Mouse (Mus musculus) CH12.LX (cell line): ENCODE data around the gene Zfp651. TPM values are rescaled to one million over a fixed set of nuclear protein-coding genes. Genes with fewer than 3 reads are reported as not detected.

Experiments
- DNase-seq: peaks from one replicate; pipeline ENCODE4 v3.0.0-alpha.2; 2013; ENCODE audit errors: extremely low read depth
- H3K27ac ChIP-seq: 2 replicates; pipeline ENCODE4 v1.5.1; 2012; ENCODE audit warnings: low read depth, mild to moderate bottlenecking, control low read depth, moderate library complexity; ENCODE audit not compliant: insufficient read depth
- H3K27me3 ChIP-seq: replicated peaks from 2 replicates; pipeline ENCODE3; 2012; ENCODE audit warnings: inconsistent platforms
- H3K36me3 ChIP-seq, 2 experiments: replicated peaks in 1 of 2; 2 replicates each; pipeline versions ENCODE3 to v1.6.1; 2012; ENCODE audit warnings: inconsistent platforms in 1 of 2, low read length in 1 of 2, mild to moderate bottlenecking in 1 of 2, mixed read lengths in 1 of 2, moderate library complexity in 1 of 2; ENCODE audit not compliant: control insufficient read depth in 1 of 2, insufficient read depth in 1 of 2
- H3K4me1 ChIP-seq, 2 experiments: 2 replicates each; pipeline ENCODE4 v1.6.1; 2012; ENCODE audit warnings: inconsistent platforms in 1 of 2, moderate library complexity in 1 of 2; ENCODE audit not compliant: insufficient read depth in 2 of 2, control insufficient read depth in 1 of 2
- H3K4me2 ChIP-seq: 2 replicates; pipeline ENCODE4 v1.6.1; 2012; ENCODE audit warnings: low read depth, mild to moderate bottlenecking, control low read depth; ENCODE audit not compliant: poor library complexity, insufficient read depth, severe bottlenecking
- H3K4me3 ChIP-seq, 3 experiments: fragments of 150-350 bp in 1 of 3; sonication (generic) in 1 of 3; replicated peaks in 1 of 3; 2 replicates each; pipeline versions ENCODE3 to v1.5.1; 2011 to 2012; ENCODE audit warnings: low read depth in 2 of 3, low read length in 2 of 3, mild to moderate bottlenecking in 2 of 3, moderate library complexity in 2 of 3, control low read depth in 1 of 3, improper control_type of control experiment in 1 of 3, inconsistent platforms in 1 of 3, mixed read lengths in 1 of 3; ENCODE audit not compliant: poor library complexity in 1 of 3
- H3K79me2 ChIP-seq: replicated peaks from 2 replicates; pipeline ENCODE4 v1.6.1; 2012; ENCODE audit warnings: mild to moderate bottlenecking, moderate library complexity; ENCODE audit not compliant: control insufficient read depth, poor library complexity, insufficient read depth, severe bottlenecking; ENCODE audit errors: extremely low read depth
- H3K9ac ChIP-seq: 2 replicates; pipeline ENCODE4 v1.6.1; 2012; ENCODE audit warnings: low read depth, mild to moderate bottlenecking, control low read depth, moderate library complexity; ENCODE audit not compliant: insufficient read depth
- H3K9me3 ChIP-seq: replicated peaks from 2 replicates; pipeline ENCODE3; 2012; ENCODE audit warnings: low read length, inconsistent platforms, mixed read lengths
- BHLHE40 ChIP-seq: IDR thresholded peaks from 2 replicates; pipeline ENCODE4 v1.6.1; 2011; ENCODE audit warnings: mild to moderate bottlenecking, low read depth, low read length, improper control_type of control experiment
- CHD2 ChIP-seq: IDR thresholded peaks from 2 replicates; pipeline ENCODE4 v1.6.1; 2011; ENCODE audit warnings: low read length, improper control_type of control experiment
- CTCF ChIP-seq, 2 experiments: IDR thresholded peaks in 1 of 2; conservative IDR thresholded peaks in 1 of 2; 2 replicates each; pipeline ENCODE4 v1.5.1; 2011 to 2012; ENCODE audit warnings: low read depth in 2 of 2, low read length in 2 of 2, improper control_type of control experiment in 1 of 2, inconsistent platforms in 1 of 2, mild to moderate bottlenecking in 1 of 2, moderate library complexity in 1 of 2
- E2F4 ChIP-seq: IDR thresholded peaks from 2 replicates; pipeline ENCODE4 v1.6.1; 2011; ENCODE audit warnings: low read depth, low read length, improper control_type of control experiment; ENCODE audit not compliant: insufficient replicate concordance
- ELF1 ChIP-seq: IDR thresholded peaks from 2 replicates; pipeline ENCODE4 v1.6.1; 2014; ENCODE audit warnings: low read depth, mild to moderate bottlenecking, inconsistent platforms, low read length, improper control_type of control experiment
- EP300 ChIP-seq: IDR thresholded peaks from 2 replicates; pipeline ENCODE4 v1.6.1; 2011; ENCODE audit warnings: low read length, improper control_type of control experiment
- ETS1 ChIP-seq: conservative IDR thresholded peaks from 2 replicates; pipeline ENCODE4 v1.6.1; 2012; ENCODE audit warnings: low read depth, mild to moderate bottlenecking, inconsistent platforms, low read length, improper control_type of control experiment, moderate library complexity
- GABPA ChIP-seq: IDR thresholded peaks from 2 replicates; pipeline ENCODE4 v1.6.1; 2012; ENCODE audit warnings: low read depth, low read length, improper control_type of control experiment, inconsistent platforms; ENCODE audit not compliant: insufficient replicate concordance
- IRF4 ChIP-seq: IDR thresholded peaks from 2 replicates; pipeline ENCODE4 v1.6.1; 2014; ENCODE audit warnings: low read depth, mild to moderate bottlenecking, inconsistent platforms, low read length, improper control_type of control experiment
- JUND ChIP-seq: conservative IDR thresholded peaks from 2 replicates; pipeline ENCODE4 v1.6.1; 2011; ENCODE audit warnings: low read depth, low read length, improper control_type of control experiment
- KAT2A ChIP-seq: IDR thresholded peaks from 2 replicates; pipeline ENCODE4 v1.6.1; 2012; ENCODE audit warnings: low read length, improper control_type of control experiment, inconsistent platforms; ENCODE audit not compliant: insufficient replicate concordance
- MAFK ChIP-seq: IDR thresholded peaks from 2 replicates; pipeline ENCODE4 v1.6.1; 2011; ENCODE audit warnings: low read length, improper control_type of control experiment; ENCODE audit not compliant: insufficient replicate concordance
- MAZ ChIP-seq: IDR thresholded peaks from 2 replicates; pipeline ENCODE4 v1.6.1; 2012; ENCODE audit warnings: low read depth, mild to moderate bottlenecking, inconsistent platforms, low read length, improper control_type of control experiment, moderate library complexity
- MYC ChIP-seq: IDR thresholded peaks from 2 replicates; pipeline ENCODE4 v1.6.1; 2011; ENCODE audit warnings: low read depth, mild to moderate bottlenecking, improper control_type of control experiment, low read length
- NELFE ChIP-seq: IDR thresholded peaks from 2 replicates; pipeline ENCODE4 v1.6.1; 2011; ENCODE audit warnings: low read depth, low read length, improper control_type of control experiment
- POLR2A ChIP-seq: IDR thresholded peaks from 2 replicates; pipeline ENCODE4 v1.6.1; 2011; ENCODE audit warnings: low read depth, mild to moderate bottlenecking, improper control_type of control experiment, low read length
- RAD21 ChIP-seq: IDR thresholded peaks from 2 replicates; pipeline ENCODE4 v1.6.1; 2011; ENCODE audit warnings: low read depth, mild to moderate bottlenecking, low read length, improper control_type of control experiment, moderate library complexity
- SIN3A ChIP-seq: IDR thresholded peaks from 2 replicates; pipeline ENCODE4 v1.6.1; 2012; ENCODE audit warnings: low read length, improper control_type of control experiment, inconsistent platforms
- SMC3 ChIP-seq: IDR thresholded peaks from 2 replicates; pipeline ENCODE4 v1.6.1; 2011; ENCODE audit warnings: low read depth, low read length, improper control_type of control experiment
- TBP ChIP-seq: conservative IDR thresholded peaks from 2 replicates; pipeline ENCODE4 v1.6.1; 2011; ENCODE audit warnings: low read depth, low read length, improper control_type of control experiment
- TCF12 ChIP-seq: IDR thresholded peaks from 2 replicates; pipeline ENCODE4 v1.6.1; 2014; ENCODE audit warnings: low read depth, mild to moderate bottlenecking, inconsistent platforms, low read length, improper control_type of control experiment
- USF1 ChIP-seq: IDR thresholded peaks from 2 replicates; pipeline ENCODE4 v1.6.1; 2014; ENCODE audit warnings: low read depth, mild to moderate bottlenecking, inconsistent platforms, low read length, improper control_type of control experiment
- USF2 ChIP-seq: conservative IDR thresholded peaks from 2 replicates; pipeline ENCODE4 v1.6.1; 2011; ENCODE audit warnings: low read depth, low read length, improper control_type of control experiment
- ZKSCAN1 ChIP-seq: IDR thresholded peaks from 2 replicates; pipeline ENCODE4 v1.6.1; 2012; ENCODE audit warnings: low read depth, inconsistent platforms, low read length, improper control_type of control experiment, borderline replicate concordance
- ZMIZ1 ChIP-seq: IDR thresholded peaks from 2 replicates; pipeline ENCODE4 v1.6.1; 2012; ENCODE audit warnings: low read depth, mild to moderate bottlenecking, inconsistent platforms, low read length, improper control_type of control experiment
- dilution Hi-C: fragments of 300-500 bp; cut with MboI; formaldehyde crosslinking; loops from 2 replicates; pipeline ENCODE4 v1.14.3; 2020; ENCODE audit warnings: low sequenced_read_pairs; ENCODE audit not compliant: extremely low pct_unique_long_range_greater_than_20kb, extremely low pct_ligation_motif_present
- in situ Hi-C: fragments of 300-500 bp; cut with MboI; formaldehyde crosslinking; loops from 3 replicates; pipeline ENCODE4 v1.14.3; 2019; ENCODE audit warnings: low sequenced_read_pairs, low pct_ligation_motif_present, low pct_unique_long_range_greater_than_20kb, mixed read lengths
- polyA plus RNA-seq: library from polyadenylated mRNA; unstranded; fragments of >175 nt; gene quantifications from 2 replicates; pipeline ENCODE4 v1.2.1, GENCODE M21; 2012; ENCODE audit warnings: low read depth; ENCODE audit not compliant: insufficient read length
- total RNA-seq, 2 experiments: library from RNA; depleted of rRNA; stranded (reverse); fragments of 300-350 nt in 1 of 2; fragments of >200 nt in 1 of 2; gene quantifications; 2 replicates each; pipeline ENCODE4 v1.2.3; 2012 to 2014

Zfp651 gene
- total and polyA plus RNA-seq, 3 experiments: 0.07 to 0.20 (median 0.13) TPM

DNA sequence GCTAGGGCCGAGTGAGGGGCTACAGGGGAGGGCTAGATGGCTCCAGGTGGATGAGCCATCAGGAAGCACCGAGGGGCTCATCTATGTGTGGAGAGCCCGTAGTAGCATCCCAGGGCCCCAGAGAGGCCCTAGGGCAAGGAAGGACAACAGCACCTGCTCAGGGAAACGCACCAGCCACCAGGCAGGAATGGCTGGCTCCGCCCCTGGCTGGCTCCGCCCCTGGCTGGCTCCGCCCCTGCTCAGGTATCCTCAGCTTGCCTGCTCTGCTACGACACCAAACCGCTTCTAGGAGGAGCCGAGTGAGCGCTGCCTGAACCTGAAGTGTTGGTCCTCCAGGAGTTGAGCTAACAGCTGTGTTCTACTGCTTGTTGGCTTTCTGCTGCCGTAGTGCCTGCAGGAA, 38.6 kb downstream of the Zfp651 start:
- peak; percentile 2 for DNase-seq
- Histone ChIP-seq H3K79me2 (no peaks in the 10 kb centered on the region), H3K4me2 (no peak overlapping the region), H3K27me3 (peaks cover 86% of the 10 kb centered on the region), H3K4me1 (no peaks in the 10 kb centered on the region; a peak in 1 of 4 replicates), H3K4me3 (no peak overlapping the region), H3K9ac (no peak overlapping the region), H3K36me3 (no peaks in the 10 kb centered on the region), H3K9me3 (no peaks in the 10 kb centered on the region), H3K27ac (no peak overlapping the region)
- dilution Hi-C loops (no loop called here), in situ Hi-C loops (no loop called here)
- TF ChIP-seq TCF12: no peak
- TF ChIP-seq SIN3A: no peak
- no peak for TF ChIP-seq IRF4
- TF ChIP-seq RAD21: no peak
- no peak for TF ChIP-seq CHD2
- TF ChIP-seq CTCF (conservative IDR thresholded peaks at IDR 0.05 in 1 of 2, IDR thresholded peaks at IDR 0.05 in 1 of 2; ENCODE audit: low read depth in 2 of 2, low read length in 2 of 2): no peak
- TF ChIP-seq MAZ: no peak
- no peak for TF ChIP-seq KAT2A
- TF ChIP-seq TBP: no peak
- no peak for TF ChIP-seq ZMIZ1
- no peak for TF ChIP-seq MAFK
- no peak for TF ChIP-seq POLR2A
- no peak for TF ChIP-seq USF1
- no peak for TF ChIP-seq USF2
- no peak for TF ChIP-seq ELF1
- no peak for TF ChIP-seq MYC

GRCm38 (mm10) chr9:121798887-121799520, 39.9 kb downstream of the Zfp651 start:
- H3K4me3 ChIP-seq: no peak overlapping the region
- H3K79me2 ChIP-seq: no peaks in the 10 kb centered on the region
- in situ Hi-C loops: no loop called here
- no peak for DNase-seq
- TF ChIP-seq NELFE: no peak
- TF ChIP-seq KAT2A: no peak
- TF ChIP-seq CTCF (conservative IDR thresholded peaks at IDR 0.05 in 1 of 2, IDR thresholded peaks at IDR 0.05 in 1 of 2; ENCODE audit: low read depth in 2 of 2, low read length in 2 of 2): no peak
- no peak for TF ChIP-seq SMC3
- no peak for TF ChIP-seq CHD2
- no peak for TF ChIP-seq ETS1
- TF ChIP-seq GABPA: no peak
- no peak for TF ChIP-seq MYC
- no peak for TF ChIP-seq TBP
- no peak for TF ChIP-seq TCF12
- TF ChIP-seq POLR2A: no peak
- TF ChIP-seq EP300: no peak
- TF ChIP-seq ELF1: no peak
- TF ChIP-seq BHLHE40: no peak
- no peak for TF ChIP-seq RAD21
- no peak for TF ChIP-seq ZKSCAN1
- no peak for TF ChIP-seq MAZ
- TF ChIP-seq E2F4: no peak
- TF ChIP-seq JUND: no peak
- TF ChIP-seq, all 38 proteins: peak for 0
- Histone ChIP-seq H3K4me2 (no peak overlapping the region), H3K9me3 (no peaks in the 10 kb centered on the region), H3K36me3 (no peaks in the 10 kb centered on the region), H3K27me3 (peaks cover 85% of the 10 kb centered on the region), H3K27ac (no peak overlapping the region), H3K4me1 (no peaks in the 10 kb centered on the region; a peak in 1 of 4 replicates), H3K9ac (no peak overlapping the region)
- dilution Hi-C loops: no loop called here
